Mouse (Mus musculus): ENCODE results near the gene Lrmda.
A peak's percentile ranks its signal among the peaks of the same experiment; 100 is the strongest.

Gene Lrmda

DNA sequence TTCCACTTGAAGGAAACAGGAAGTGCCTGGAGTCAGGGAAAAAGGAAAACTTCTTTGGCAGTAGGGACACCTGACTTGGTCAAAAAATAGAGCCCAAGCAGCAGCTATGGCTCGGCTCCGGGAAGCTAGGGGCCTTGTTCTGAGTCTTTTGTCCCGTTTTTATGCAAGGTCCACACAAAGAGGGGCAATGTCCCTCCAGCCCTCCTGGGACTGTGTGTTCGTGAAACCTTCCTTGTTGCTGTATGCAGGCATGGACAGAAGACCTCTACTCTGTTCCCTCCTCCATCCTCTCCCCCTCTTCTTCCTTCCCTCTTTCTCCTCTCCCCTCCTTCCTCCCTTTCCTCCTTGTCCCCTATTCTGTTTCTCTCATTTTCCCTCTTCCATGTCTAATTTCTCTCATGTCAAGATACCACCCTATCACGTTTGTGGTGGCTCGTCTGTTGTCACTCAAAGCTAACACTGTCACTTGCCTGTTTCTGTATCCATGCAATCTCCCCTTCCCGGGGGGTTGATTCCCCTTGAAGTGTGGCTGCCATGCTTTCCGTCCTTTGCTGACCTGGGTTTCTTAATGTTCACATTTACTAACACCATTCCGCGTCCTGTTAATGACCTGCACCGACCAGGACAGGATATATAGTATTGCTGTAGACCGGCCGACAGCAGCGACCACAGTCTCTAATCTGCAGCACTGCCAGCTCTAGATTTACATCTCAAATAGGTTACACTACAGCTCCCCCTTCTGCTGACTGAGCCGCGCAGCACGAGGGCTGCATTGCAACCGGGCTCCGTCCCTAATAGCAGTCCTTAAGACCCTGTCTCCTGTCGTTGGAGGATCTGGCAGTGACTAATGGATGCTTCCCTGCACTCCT, 788.4 kb downstream of the Lrmda start:
- H3K36me3 ChIP-seq (ENCODE audit: insufficient read depth, low read length) = no peaks in the 10 kb centered on the region
- no peak overlapping the region for H3K4me3 ChIP-seq (replicated peaks; ENCODE audit: low read length)
- H3K4me1 ChIP-seq (replicated peaks; ENCODE audit: low read depth, low read length) = peaks cover 12% of the 10 kb centered on the region; the same call in 1 of the 2 replicates
- TF ChIP-seq POU5F1 (IDR thresholded peaks at IDR 0.05; ENCODE audit: borderline replicate concordance, low read length) = no peak
- peak; percentile 33 for TF ChIP-seq CTCF (conservative IDR thresholded peaks at IDR 0.05; ENCODE audit: low read length)
- TF ChIP-seq NANOG (IDR thresholded peaks at IDR 0.05; ENCODE audit: borderline replicate concordance, low read length) = no peak
- no peaks in the 10 kb centered on the region for H3K9me3 ChIP-seq (ENCODE audit: low read length)
- peaks cover 13% of the 10 kb centered on the region for H3K27me3 ChIP-seq (ENCODE audit: insufficient read depth, low read length)

DNA sequence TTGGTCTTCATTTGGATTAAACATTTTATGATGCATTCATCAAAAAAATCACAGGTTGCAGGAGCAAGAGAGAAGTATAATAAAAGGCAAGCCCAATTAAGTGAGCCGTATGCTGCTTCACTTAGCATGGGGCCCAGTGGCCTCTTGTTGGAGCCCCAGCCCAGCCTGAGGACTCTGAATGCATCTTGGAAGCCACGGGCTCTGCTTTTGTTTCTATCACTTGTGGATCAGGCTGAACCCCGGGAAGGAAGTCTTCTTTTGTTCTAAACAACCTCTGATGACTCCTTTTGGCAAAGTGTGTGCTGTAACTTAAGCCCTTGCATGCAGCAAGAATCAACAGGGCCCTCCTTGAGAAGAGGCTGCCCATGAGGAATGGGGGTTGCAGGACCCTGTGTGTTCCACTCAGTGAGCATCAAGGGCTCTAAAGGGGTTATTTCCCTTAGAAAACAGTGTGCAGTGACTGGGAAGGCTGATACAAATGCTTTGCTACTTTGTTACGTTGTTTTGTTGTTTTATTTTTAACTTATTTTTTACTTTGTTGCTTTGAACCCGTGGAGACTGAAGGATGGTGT, 789.2 kb downstream of the Lrmda start:
- Histone ChIP-seq H3K36me3 (ENCODE audit: insufficient read depth, low read length) (no peaks in the 10 kb centered on the region), H3K4me3 (replicated peaks; ENCODE audit: low read length) (no peak overlapping the region), H3K4me1 (replicated peaks; ENCODE audit: low read depth, low read length) (peaks cover 13% of the 10 kb centered on the region; the same call in 1 of the 2 replicates), H3K9me3 (ENCODE audit: low read length) (no peaks in the 10 kb centered on the region), H3K27me3 (ENCODE audit: insufficient read depth, low read length) (peaks cover 13% of the 10 kb centered on the region)
- TF ChIP-seq NANOG (IDR thresholded peaks at IDR 0.05; ENCODE audit: borderline replicate concordance, low read length) (no peak), CTCF (conservative IDR thresholded peaks at IDR 0.05; ENCODE audit: low read length) (no peak), POU5F1 (IDR thresholded peaks at IDR 0.05; ENCODE audit: borderline replicate concordance, low read length) (no peak)

DNA sequence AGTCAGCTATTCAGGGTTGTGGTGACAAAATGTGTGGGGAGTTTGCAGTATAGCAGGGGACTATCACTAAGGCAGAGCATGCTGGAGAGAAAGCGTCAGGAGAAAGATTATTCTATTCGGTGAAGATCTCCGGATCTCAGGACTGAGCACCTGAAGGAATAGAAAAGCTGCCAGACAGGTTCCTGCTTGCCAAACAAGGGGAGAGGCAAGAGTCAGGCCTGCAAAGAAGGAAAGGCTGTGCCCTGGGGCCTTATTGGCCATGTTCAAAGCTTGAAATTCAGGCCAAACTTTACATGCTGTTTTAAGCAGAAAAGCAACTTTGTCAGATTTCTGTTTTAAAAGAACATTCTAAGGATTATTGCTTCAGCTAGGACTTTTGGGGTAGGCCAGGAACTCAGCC, 789.7 kb downstream of the Lrmda start:
- Histone ChIP-seq H3K4me3 (replicated peaks; ENCODE audit: low read length) (no peak overlapping the region), H3K4me1 (replicated peaks; ENCODE audit: low read depth, low read length) (peaks cover 16% of the 10 kb centered on the region; the same call in 1 of the 2 replicates), H3K36me3 (ENCODE audit: insufficient read depth, low read length) (no peaks in the 10 kb centered on the region), H3K9me3 (ENCODE audit: low read length) (no peaks in the 10 kb centered on the region), H3K27me3 (ENCODE audit: insufficient read depth, low read length) (peaks cover 13% of the 10 kb centered on the region)
- no peak for TF ChIP-seq CTCF (conservative IDR thresholded peaks at IDR 0.05; ENCODE audit: low read length)
- TF ChIP-seq POU5F1 (IDR thresholded peaks at IDR 0.05; ENCODE audit: borderline replicate concordance, low read length) = no peak
- no peak for TF ChIP-seq NANOG (IDR thresholded peaks at IDR 0.05; ENCODE audit: borderline replicate concordance, low read length)

DNA sequence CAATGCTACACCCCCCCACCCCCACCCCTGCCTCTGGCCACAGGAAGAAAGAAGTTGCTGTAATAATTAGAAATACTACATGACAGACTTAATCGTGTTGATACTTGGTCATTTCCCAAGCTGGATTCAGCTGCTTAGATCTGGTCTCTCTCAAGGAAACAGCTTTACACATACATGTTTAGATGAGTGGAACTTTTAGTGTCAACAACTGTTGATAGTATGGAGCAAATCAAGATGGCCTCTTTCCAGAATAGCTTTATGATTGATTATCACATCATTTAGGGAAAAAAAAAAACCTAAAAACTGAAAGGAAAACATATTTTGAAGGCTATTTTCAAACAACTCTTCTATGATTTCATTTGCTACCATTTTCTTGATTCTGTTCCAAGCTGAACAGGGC, 791.0 kb downstream of the Lrmda start:
- H3K4me3 ChIP-seq (replicated peaks; ENCODE audit: low read length) = no peak overlapping the region
- peaks cover 16% of the 10 kb centered on the region; the same call in 1 of the 2 replicates for H3K4me1 ChIP-seq (replicated peaks; ENCODE audit: low read depth, low read length)
- H3K36me3 ChIP-seq (ENCODE audit: insufficient read depth, low read length) = no peaks in the 10 kb centered on the region
- H3K9me3 ChIP-seq (ENCODE audit: low read length) = no peaks in the 10 kb centered on the region
- TF ChIP-seq POU5F1 (IDR thresholded peaks at IDR 0.05; ENCODE audit: borderline replicate concordance, low read length) (no peak), NANOG (IDR thresholded peaks at IDR 0.05; ENCODE audit: borderline replicate concordance, low read length) (no peak), CTCF (conservative IDR thresholded peaks at IDR 0.05; ENCODE audit: low read length) (no peak)
- peaks cover 13% of the 10 kb centered on the region for H3K27me3 ChIP-seq (ENCODE audit: insufficient read depth, low read length)

DNA sequence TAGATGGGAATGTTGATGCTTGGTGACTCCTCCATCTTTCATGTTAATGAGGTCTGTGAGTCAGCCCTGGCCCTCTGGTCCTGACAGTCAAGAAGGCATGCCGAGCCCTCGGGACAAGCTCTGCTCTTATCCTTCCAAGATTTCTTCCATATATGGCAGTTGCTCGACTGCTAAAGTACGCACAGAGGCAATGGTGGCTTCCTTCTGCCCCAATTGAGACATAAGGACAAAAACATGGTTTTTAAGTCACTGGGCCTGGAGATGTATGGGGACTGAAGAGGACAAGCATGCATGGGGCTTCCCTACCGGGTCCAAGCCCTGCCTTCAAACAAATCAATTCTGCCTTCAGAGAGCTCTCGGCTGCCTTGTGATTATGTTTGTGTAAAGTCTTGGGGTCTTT, 793.3 kb downstream of the Lrmda start:
- Histone ChIP-seq H3K4me3 (replicated peaks; ENCODE audit: low read length) (no peak overlapping the region), H3K4me1 (replicated peaks; ENCODE audit: low read depth, low read length) (peaks cover 16% of the 10 kb centered on the region; the same call in 1 of the 2 replicates), H3K27me3 (ENCODE audit: insufficient read depth, low read length) (peaks cover 7% of the 10 kb centered on the region; the same call in 1 of the 2 replicates), H3K36me3 (ENCODE audit: insufficient read depth, low read length) (no peaks in the 10 kb centered on the region), H3K9me3 (ENCODE audit: low read length) (no peaks in the 10 kb centered on the region)
- TF ChIP-seq CTCF (conservative IDR thresholded peaks at IDR 0.05; ENCODE audit: low read length) = no peak
- no peak for TF ChIP-seq POU5F1 (IDR thresholded peaks at IDR 0.05; ENCODE audit: borderline replicate concordance, low read length)
- TF ChIP-seq NANOG (IDR thresholded peaks at IDR 0.05; ENCODE audit: borderline replicate concordance, low read length) = no peak

DNA sequence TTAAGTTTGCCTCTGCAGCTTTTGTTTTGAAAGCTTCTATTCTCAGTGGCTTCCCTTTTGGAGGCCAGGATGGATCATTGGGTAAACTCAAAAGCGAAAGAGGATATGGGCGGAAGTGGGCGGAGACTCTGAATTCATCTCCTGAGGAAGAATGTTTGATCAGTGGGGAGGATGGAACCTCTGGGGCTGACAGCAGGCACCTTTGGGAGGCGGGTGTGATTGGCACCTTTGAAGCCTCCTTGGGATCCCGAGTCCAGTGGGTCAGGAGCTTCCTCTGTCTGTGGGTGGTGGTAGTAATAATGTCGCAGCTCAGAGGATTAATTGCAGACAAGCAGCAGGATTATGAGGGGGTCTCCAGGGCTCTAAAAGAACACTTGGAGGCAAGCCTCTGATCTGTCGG, 793.9 kb downstream of the Lrmda start:
- no peaks in the 10 kb centered on the region for H3K9me3 ChIP-seq (ENCODE audit: low read length)
- no peak for TF ChIP-seq NANOG (IDR thresholded peaks at IDR 0.05; ENCODE audit: borderline replicate concordance, low read length)
- no peak for TF ChIP-seq CTCF (conservative IDR thresholded peaks at IDR 0.05; ENCODE audit: low read length)
- TF ChIP-seq POU5F1 (IDR thresholded peaks at IDR 0.05; ENCODE audit: borderline replicate concordance, low read length) = no peak
- H3K36me3 ChIP-seq (ENCODE audit: insufficient read depth, low read length) = no peaks in the 10 kb centered on the region
- H3K4me1 ChIP-seq (replicated peaks; ENCODE audit: low read depth, low read length) = peaks cover 13% of the 10 kb centered on the region; the same call in 1 of the 2 replicates
- 0 out of 2 replicates have a peak, but pooled peaks cover 5% of the 10 kb centered on the region for H3K27me3 ChIP-seq (ENCODE audit: insufficient read depth, low read length)
- H3K4me3 ChIP-seq (replicated peaks; ENCODE audit: low read length) = no peak overlapping the region

DNA sequence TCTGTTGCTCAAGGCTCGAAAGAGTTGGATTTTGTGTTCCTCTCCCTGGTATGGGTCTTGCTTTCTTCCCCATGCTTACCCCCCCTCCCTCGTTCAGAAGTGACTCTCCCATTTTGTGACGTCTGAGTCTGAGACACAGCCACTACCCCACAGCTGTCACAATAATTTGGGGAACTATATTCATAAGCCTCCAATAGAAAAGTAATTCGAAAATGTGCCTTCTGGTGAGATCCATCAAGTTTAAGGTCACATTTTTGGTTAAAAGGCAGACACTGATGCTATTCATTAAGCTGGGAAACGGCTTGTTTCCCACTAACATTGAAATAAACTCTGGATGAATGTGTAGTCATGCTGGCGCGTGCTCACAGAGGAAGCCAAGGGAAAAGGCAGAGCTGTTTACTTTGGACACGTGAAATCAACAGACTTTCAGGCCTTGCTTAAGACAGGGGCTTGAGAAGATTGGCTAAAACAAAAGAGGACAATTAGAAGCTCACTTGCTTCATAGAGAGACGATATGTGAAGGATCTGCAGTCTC, 795.4 kb downstream of the Lrmda start:
- no peak overlapping the region for H3K4me3 ChIP-seq (replicated peaks; ENCODE audit: low read length)
- H3K36me3 ChIP-seq (ENCODE audit: insufficient read depth, low read length) = no peaks in the 10 kb centered on the region
- H3K9me3 ChIP-seq (ENCODE audit: low read length) = no peaks in the 10 kb centered on the region
- TF ChIP-seq POU5F1 (IDR thresholded peaks at IDR 0.05; ENCODE audit: borderline replicate concordance, low read length) = no peak
- no peak for TF ChIP-seq NANOG (IDR thresholded peaks at IDR 0.05; ENCODE audit: borderline replicate concordance, low read length)
- TF ChIP-seq CTCF (conservative IDR thresholded peaks at IDR 0.05; ENCODE audit: low read length) = no peak
- H3K4me1 ChIP-seq (replicated peaks; ENCODE audit: low read depth, low read length) = peaks cover 8% of the 10 kb centered on the region; the same call in 1 of the 2 replicates
- no peaks in the 10 kb centered on the region for H3K27me3 ChIP-seq (ENCODE audit: insufficient read depth, low read length)
